Mouse (Mus musculus): ENCODE measurements around the gene Tmem242.

- TF ChIP-seq POLR2A (IDR thresholded peaks at IDR 0.05; ENCODE audit: borderline replicate concordance, low read depth, low read length) (no peak), CTCF (IDR thresholded peaks at IDR 0.05; ENCODE audit: low read depth, low read length) (no peak)
Measured at GRCm38 (mm10) chr17:5414041-5414440, 26.0 kb downstream of the Tmem242 start.

Data from bone marrow macrophage, adult 2 months (primary cell).